Mouse (Mus musculus) neural tube, embryonic 15.5 days (tissue): ENCODE data around the gene Spon1. TPM values are rescaled to one million over a fixed set of nuclear protein-coding genes. Genes with fewer than 3 reads are reported as not detected.

Experiments
- ATAC-seq: fragments of 200-750 bp; cut with Nextera tagmentation; 2 replicates; pipeline ENCODE4 v1.8.0; 2017; ENCODE audit warnings: mild to moderate bottlenecking, moderate TSS enrichment, moderate library complexity; ENCODE audit not compliant: low FRiP score
- H3K27ac ChIP-seq: fragments of 300-500 bp; sonication (generic); replicated peaks from 2 replicates; pipeline ENCODE4 v1.5.1; 2015; ENCODE audit warnings: mild to moderate bottlenecking, inconsistent platforms
- H3K27me3 ChIP-seq: fragments of 300-500 bp; sonication (generic); replicated peaks from 2 replicates; pipeline ENCODE4 v1.6.1; 2015; ENCODE audit warnings: inconsistent platforms
- H3K36me3 ChIP-seq: fragments of 300-500 bp; sonication (generic); 2 replicates; pipeline ENCODE4 v1.6.1; 2015; ENCODE audit warnings: inconsistent platforms
- H3K4me1 ChIP-seq: fragments of 300-500 bp; sonication (generic); 2 replicates; pipeline ENCODE4 v1.6.1; 2015; ENCODE audit warnings: inconsistent platforms
- H3K4me2 ChIP-seq: fragments of 300-500 bp; sonication (generic); 2 replicates; pipeline ENCODE4 v1.6.1; 2015; ENCODE audit warnings: inconsistent platforms, mild to moderate bottlenecking, moderate library complexity
- H3K4me3 ChIP-seq: fragments of 300-500 bp; sonication (generic); replicated peaks from 2 replicates; pipeline ENCODE4 v1.5.1; 2015; ENCODE audit warnings: mild to moderate bottlenecking, inconsistent platforms
- H3K9ac ChIP-seq: fragments of 300-500 bp; sonication (generic); replicated peaks from 2 replicates; pipeline ENCODE4 v1.6.1; 2015; ENCODE audit warnings: mild to moderate bottlenecking, inconsistent platforms
- H3K9me3 ChIP-seq: fragments of 300-500 bp; sonication (generic); replicated peaks from 2 replicates; pipeline ENCODE4 v1.6.1; 2016; ENCODE audit warnings: inconsistent platforms
- WGBS: fragments of 180-500 bp; shearing (Covaris S2); methylation state at CpG from one replicate; pipeline ENCODE4 v1.1.7; 2015; ENCODE audit warnings: mixed read lengths; 5-methylcytosine and 5-hydroxymethylcytosine counted together
- polyA plus RNA-seq: library from polyadenylated mRNA; unstranded; fragments of >200 nt; fragmentation: Nextera tagmentation; extraction: Ambion mirVana; gene quantifications from 2 replicates; pipeline ENCODE4 v1.2.1, GENCODE M21; 2015

Gene Spon1
- polyA plus RNA-seq, 1 experiment from 2014 or later, result 75.3 TPM

- Histone ChIP-seq H3K9me3 (no peaks in the 10 kb centered on the region), H3K36me3 (no peaks in the 10 kb centered on the region), H3K4me3 (no peak overlapping the region), H3K27me3 (no peaks in the 10 kb centered on the region), H3K4me1 (0 out of 2 replicates have a peak, but pooled peaks cover 7% of the 10 kb centered on the region), H3K27ac (no peak overlapping the region), H3K9ac (no peak overlapping the region), H3K4me2 (no peak overlapping the region)
- no peak for ATAC-seq
- 83% methylated on average over 6 of the region's 6 CpGs for WGBS
Observed at GRCm38 (mm10) chr7:114086021-114086710, 320.4 kb downstream of the Spon1 start.

GRCm38 (mm10) chr7:114087341-114087740 lies 321.5 kb downstream of the Spon1 start:
- Histone ChIP-seq H3K9ac (no peak overlapping the region), H3K27ac (no peak overlapping the region), H3K4me1 (0 out of 2 replicates have a peak, but pooled peaks cover 7% of the 10 kb centered on the region), H3K4me3 (no peak overlapping the region), H3K27me3 (no peaks in the 10 kb centered on the region), H3K36me3 (no peaks in the 10 kb centered on the region), H3K4me2 (no peak overlapping the region), H3K9me3 (no peaks in the 10 kb centered on the region)
- ATAC-seq, result no peak
- 46% methylated on average over 6 of the region's 6 CpGs for WGBS

GRCm38 (mm10) chr7:114087986-114088385 lies 322.2 kb downstream of the Spon1 start:
- H3K4me3 ChIP-seq, result no peak overlapping the region
- 5% methylated on average over 11 of the region's 11 CpGs for WGBS
- H3K27me3 ChIP-seq, result no peaks in the 10 kb centered on the region
- 0 out of 2 replicates have a peak, but pooled peaks cover 7% of the 10 kb centered on the region for H3K4me1 ChIP-seq
- H3K9me3 ChIP-seq, result no peaks in the 10 kb centered on the region
- H3K27ac ChIP-seq, result no peak overlapping the region
- no peaks in the 10 kb centered on the region for H3K36me3 ChIP-seq
- ATAC-seq, result no peak
- no peak overlapping the region for H3K9ac ChIP-seq
- H3K4me2 ChIP-seq, result peak overlapping the region; percentile 1; the same call in 1 of the 2 replicates

- H3K4me2 ChIP-seq, result no peak overlapping the region
Observed at GRCm38 (mm10) chr7:114088918-114089317, 323.1 kb downstream of the Spon1 start.

GRCm38 (mm10) chr7:114090231-114090630 lies 324.4 kb downstream of the Spon1 start:
- Histone ChIP-seq H3K4me3 (no peak overlapping the region), H3K27ac (no peak overlapping the region), H3K9ac (no peak overlapping the region), H3K4me2 (no peak overlapping the region), H3K4me1 (0 out of 2 replicates have a peak, but pooled peaks cover 7% of the 10 kb centered on the region), H3K36me3 (no peaks in the 10 kb centered on the region), H3K27me3 (no peaks in the 10 kb centered on the region), H3K9me3 (no peaks in the 10 kb centered on the region)
- no peak for ATAC-seq
- WGBS, result 84% methylated on average over 3 of the region's 3 CpGs

More at GRCm38 (mm10) chr7:114088918-114089317, 323.1 kb downstream of the Spon1 start:
- Histone ChIP-seq H3K27me3 (no peaks in the 10 kb centered on the region), H3K4me1 (0 out of 2 replicates have a peak, but pooled peaks cover 7% of the 10 kb centered on the region), H3K27ac (no peak overlapping the region), H3K4me3 (no peak overlapping the region), H3K9me3 (no peaks in the 10 kb centered on the region), H3K9ac (no peak overlapping the region), H3K36me3 (no peaks in the 10 kb centered on the region)
- no peak for ATAC-seq
- WGBS, result 61% methylated on average over 5 of the region's 5 CpGs

- Histone ChIP-seq H3K4me2 (no peak overlapping the region), H3K9me3 (no peaks in the 10 kb centered on the region), H3K4me3 (no peak overlapping the region), H3K9ac (no peak overlapping the region), H3K4me1 (0 out of 2 replicates have a peak, but pooled peaks cover 7% of the 10 kb centered on the region), H3K36me3 (no peaks in the 10 kb centered on the region), H3K27ac (no peak overlapping the region), H3K27me3 (no peaks in the 10 kb centered on the region)
- ATAC-seq, result no peak
- 78% methylated on average over 10 of the region's 10 CpGs for WGBS
Observed at GRCm38 (mm10) chr7:114090892-114091545, 325.2 kb downstream of the Spon1 start.
